Mouse (Mus musculus): ENCODE data around the gene Olfr465-ps1.

- no peak for TF ChIP-seq CTCF (IDR thresholded peaks at IDR 0.05; ENCODE audit: extremely low read depth, insufficient read depth, low read length)
- TF ChIP-seq POLR2A (IDR thresholded peaks at IDR 0.05; ENCODE audit: extremely low read depth, insufficient read depth, low read length), result no peak
Observed at GRCm38 (mm10) chr13:65095923-65096322, 42.0 kb upstream of the Olfr465-ps1 start.

Measured in cortical plate, adult 2 months (tissue).